Mouse (Mus musculus) midbrain, embryonic 11.5 days (tissue): ENCODE measurements at regions not wholly inside any gene's neighbourhood (a gene's known extent, or its start where the extent isn't known, plus 50 kb on each side); places are given as distances from the start of the nearest gene placed in this dataset.

Experiments used
- ATAC-seq: fragments of 200-750 bp; cut with Nextera tagmentation; 2 replicates; pipeline ENCODE4 v1.8.0; 2017; ENCODE audit warnings: moderate TSS enrichment, moderate library complexity; ENCODE audit not compliant: low FRiP score
- DNase-seq: peaks from one replicate; pipeline ENCODE4 v3.0.0; 2015; ENCODE audit warnings: low spot score; ENCODE audit errors: missing footprints
- H3K27ac ChIP-seq: fragments of 300-500 bp; sonication (generic); 2 replicates; pipeline ENCODE4 v1.5.1; 2014; ENCODE audit warnings: low read depth, low read length
- H3K27me3 ChIP-seq: fragments of 300-500 bp; sonication (generic); 2 replicates; pipeline ENCODE4 v1.6.1; 2014; ENCODE audit warnings: mild to moderate bottlenecking, low read length, moderate library complexity, mixed read lengths; ENCODE audit not compliant: control insufficient read depth, insufficient read depth
- H3K36me3 ChIP-seq: fragments of 300-500 bp; sonication (generic); 2 replicates; pipeline ENCODE4 v1.6.1; 2014; ENCODE audit warnings: mild to moderate bottlenecking, low read length, moderate library complexity, mixed read lengths; ENCODE audit not compliant: control insufficient read depth, insufficient read depth
- H3K4me1 ChIP-seq: fragments of 300-500 bp; sonication (generic); 2 replicates; pipeline ENCODE4 v1.6.1; 2014; ENCODE audit warnings: low read length; ENCODE audit not compliant: control insufficient read depth, insufficient read depth
- H3K4me2 ChIP-seq: fragments of 300-500 bp; sonication (generic); 2 replicates; pipeline ENCODE4 v1.6.1; 2014; ENCODE audit warnings: mild to moderate bottlenecking, moderate library complexity
- H3K4me3 ChIP-seq: fragments of 300-500 bp; sonication (generic); 2 replicates; pipeline ENCODE4 v1.5.1; 2014; ENCODE audit warnings: low read depth, low read length
- H3K9ac ChIP-seq: fragments of 300-500 bp; sonication (generic); 2 replicates; pipeline ENCODE4 v1.6.1; 2014; ENCODE audit warnings: low read length
- H3K9me3 ChIP-seq: fragments of 300-500 bp; sonication (generic); 2 replicates; pipeline ENCODE4 v1.6.1; 2016; ENCODE audit warnings: low read length; ENCODE audit not compliant: control insufficient read depth
- WGBS: fragments of 180-500 bp; shearing (Covaris S2); extraction: QIAGEN DNeasy Blood & Tissue Kit; methylation state at CpG from one replicate; pipeline ENCODE4 v1.1.7; 2014; 5-methylcytosine and 5-hydroxymethylcytosine counted together

DNA sequence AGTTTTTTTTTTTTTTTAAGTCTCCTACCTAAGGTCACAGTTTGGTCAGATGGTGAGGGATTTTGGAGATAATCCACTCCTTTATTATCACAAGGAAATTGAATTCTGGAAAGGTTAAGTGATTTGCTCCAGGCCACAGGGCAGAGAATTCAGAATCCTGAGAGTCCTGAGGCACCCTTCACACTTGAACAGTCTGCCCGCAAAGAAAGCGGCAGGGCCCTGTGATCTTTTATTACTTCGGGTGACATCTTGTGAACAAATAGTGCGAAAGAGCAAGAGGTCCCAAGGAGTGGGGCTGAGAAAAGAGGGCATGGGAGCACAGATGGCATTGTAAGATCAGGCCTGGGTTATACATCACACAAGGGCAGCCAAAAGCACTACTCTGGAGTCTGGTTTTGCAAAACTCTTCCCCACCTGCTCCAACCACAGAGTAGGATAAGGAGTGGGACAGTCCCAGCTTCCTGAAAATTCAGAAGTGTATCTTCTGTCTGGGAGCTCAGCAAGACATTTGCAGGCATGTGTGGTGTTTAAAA lies 150.5 kb upstream of the Wdr11 start:
- Histone ChIP-seq H3K4me3 (no peak overlapping the region), H3K4me2 (no peak overlapping the region), H3K9me3 (no peaks in the 10 kb centered on the region), H3K4me1 (no peaks in the 10 kb centered on the region), H3K27me3 (no peaks in the 10 kb centered on the region), H3K9ac (no peak overlapping the region), H3K36me3 (no peaks in the 10 kb centered on the region), H3K27ac (no peak overlapping the region)
- 31% methylated on average over 4 of the region's 4 CpGs for WGBS
- no peak for ATAC-seq
- no peak for DNase-seq

DNA sequence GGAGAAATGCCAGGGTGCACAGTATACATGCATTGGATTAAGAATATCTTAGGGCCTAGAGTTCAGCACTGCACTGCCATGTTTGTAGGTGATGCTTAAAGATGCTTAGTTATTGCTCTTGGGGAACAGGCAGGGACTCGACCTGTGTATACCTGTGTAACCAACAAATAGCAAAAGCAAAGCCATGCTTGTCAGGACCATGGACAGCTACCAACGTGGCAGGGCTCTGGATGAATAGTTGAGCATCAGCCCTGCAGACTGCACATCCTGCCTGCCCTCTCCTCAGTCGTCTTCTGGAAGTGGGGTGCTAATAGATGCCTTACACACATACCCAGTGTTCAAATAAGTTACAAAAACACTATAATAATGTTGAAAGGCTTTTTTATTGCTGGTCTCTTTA lies 122.2 kb upstream of the Wdr11 start:
- Histone ChIP-seq H3K27ac (no peak overlapping the region), H3K36me3 (no peaks in the 10 kb centered on the region), H3K9ac (no peak overlapping the region), H3K27me3 (no peaks in the 10 kb centered on the region), H3K9me3 (no peaks in the 10 kb centered on the region), H3K4me1 (no peaks in the 10 kb centered on the region), H3K4me3 (no peak overlapping the region), H3K4me2 (no peak overlapping the region)
- peak; percentile 91 for DNase-seq
- no peak for ATAC-seq
- 17% methylated on average over 3 of the region's 3 CpGs for WGBS

DNA sequence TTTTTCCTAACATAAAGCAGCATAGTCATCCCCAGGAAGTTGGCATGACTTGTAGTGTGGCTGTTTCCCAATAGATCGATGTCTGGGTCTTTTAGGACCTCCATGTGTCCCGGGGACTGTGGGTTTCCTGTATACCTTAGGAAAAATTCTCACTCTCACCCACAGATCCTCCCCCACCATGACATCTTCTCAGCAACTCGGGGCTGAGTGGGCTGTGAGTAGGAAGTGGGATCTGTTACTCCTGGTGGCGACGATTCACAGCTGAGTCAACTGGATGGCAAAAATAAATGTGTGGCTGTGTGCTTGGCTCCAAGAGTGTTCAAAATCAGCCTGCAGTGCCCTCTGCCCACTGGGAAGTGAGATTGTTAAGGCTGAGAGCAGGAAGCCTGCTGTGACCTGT lies 107.9 kb upstream of the Wdr11 start:
- Histone ChIP-seq H3K4me2 (no peak overlapping the region), H3K9ac (no peak overlapping the region), H3K9me3 (no peaks in the 10 kb centered on the region; the same call in 1 of the 2 replicates), H3K36me3 (no peaks in the 10 kb centered on the region), H3K27me3 (no peaks in the 10 kb centered on the region), H3K4me3 (no peak overlapping the region), H3K4me1 (no peaks in the 10 kb centered on the region), H3K27ac (no peak overlapping the region)
- ATAC-seq (no peak), DNase-seq (no peak)
- WGBS: 86% methylated on average over 5 of the region's 5 CpGs

DNA sequence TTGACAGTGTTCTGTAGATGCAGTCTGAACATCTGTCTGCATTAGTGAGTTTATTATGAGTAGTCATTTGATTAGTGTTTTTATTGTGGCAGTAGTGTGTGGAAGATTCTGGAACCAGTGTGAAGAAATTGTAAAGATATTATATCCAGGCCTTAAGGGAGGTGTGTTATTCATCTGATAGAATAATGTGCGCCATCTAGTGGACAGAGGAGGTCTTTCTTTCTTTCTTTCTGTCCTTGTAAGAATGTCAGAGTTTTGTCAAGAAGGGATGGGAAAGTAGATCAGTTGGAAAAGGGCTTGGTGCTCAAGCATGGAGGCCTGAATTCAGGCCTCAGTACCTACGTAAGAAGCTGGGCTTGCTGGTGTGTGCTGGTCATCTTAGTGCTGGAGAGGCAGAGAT lies 84.8 kb upstream of the Wdr11 start:
- Histone ChIP-seq H3K27me3 (no peaks in the 10 kb centered on the region), H3K27ac (no peak overlapping the region), H3K4me3 (no peak overlapping the region), H3K9me3 (no peaks in the 10 kb centered on the region), H3K36me3 (no peaks in the 10 kb centered on the region), H3K4me1 (no peaks in the 10 kb centered on the region), H3K9ac (no peak overlapping the region), H3K4me2 (no peak overlapping the region)
- WGBS: 25% methylated on average over 2 of the region's 2 CpGs
- ATAC-seq (no peak), DNase-seq (peak; percentile 90)

DNA sequence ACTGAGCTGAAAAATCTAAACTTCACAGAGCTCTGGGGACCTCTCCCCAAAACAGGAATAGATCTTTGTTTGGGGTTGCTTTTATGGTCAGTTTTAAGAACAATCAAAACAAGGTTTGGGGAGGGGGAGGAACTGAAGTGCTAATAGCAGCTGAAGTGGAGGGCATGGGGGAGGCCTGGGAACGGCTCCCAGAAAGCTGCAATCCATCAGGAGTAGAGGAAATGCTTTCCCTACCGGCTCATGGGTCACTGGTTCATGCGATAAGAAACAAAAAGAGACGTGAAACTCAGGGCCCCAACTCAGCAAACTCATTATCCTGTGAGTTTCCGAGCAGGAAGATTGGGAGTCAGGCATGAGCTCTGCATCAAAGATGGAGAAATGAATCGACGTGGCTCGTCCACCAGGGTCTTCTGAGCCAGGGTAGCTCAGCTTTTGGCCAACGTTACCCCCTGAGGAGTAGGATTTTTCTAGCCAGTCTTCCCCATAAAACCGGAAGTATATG lies 82.0 kb upstream of the Wdr11 start:
- DNase-seq (no peak), ATAC-seq (no peak)
- no peak overlapping the region for H3K4me2 ChIP-seq
- WGBS: 76% methylated on average over 10 of the region's 10 CpGs
- no peaks in the 10 kb centered on the region for H3K36me3 ChIP-seq
- no peaks in the 10 kb centered on the region for H3K9me3 ChIP-seq
- no peak overlapping the region for H3K9ac ChIP-seq
- no peak overlapping the region for H3K27ac ChIP-seq
- no peaks in the 10 kb centered on the region for H3K4me1 ChIP-seq
- no peak overlapping the region for H3K4me3 ChIP-seq
- no peaks in the 10 kb centered on the region for H3K27me3 ChIP-seq

DNA sequence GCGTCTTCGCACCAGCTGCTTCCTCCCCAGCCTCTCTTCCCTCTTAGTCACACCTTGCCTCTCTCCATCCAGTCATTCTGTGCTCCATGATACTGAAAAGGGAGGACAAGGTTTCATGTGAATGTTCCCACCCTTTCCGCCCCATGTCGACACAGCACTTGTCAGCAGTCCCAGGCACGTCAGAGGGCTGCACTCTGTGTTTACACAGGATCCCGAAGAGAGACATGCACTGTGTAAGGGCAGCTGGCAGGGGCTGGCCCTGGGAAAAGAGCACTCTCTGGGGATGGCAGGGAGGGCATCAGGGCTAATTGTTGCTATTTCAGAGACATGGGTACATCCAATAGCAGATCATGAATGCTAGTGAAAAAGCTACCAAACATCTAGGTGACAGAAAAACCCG lies 77.0 kb upstream of the Wdr11 start:
- H3K4me2 ChIP-seq: no peak overlapping the region
- no peak for ATAC-seq
- H3K9me3 ChIP-seq: no peaks in the 10 kb centered on the region; the same call in 1 of the 2 replicates
- no peak overlapping the region for H3K4me3 ChIP-seq
- H3K9ac ChIP-seq: no peak overlapping the region
- no peaks in the 10 kb centered on the region for H3K36me3 ChIP-seq
- 71% methylated on average over 7 of the region's 7 CpGs for WGBS
- DNase-seq: peak; percentile 56
- no peak overlapping the region for H3K27ac ChIP-seq
- H3K4me1 ChIP-seq: no peaks in the 10 kb centered on the region
- H3K27me3 ChIP-seq: no peaks in the 10 kb centered on the region

DNA sequence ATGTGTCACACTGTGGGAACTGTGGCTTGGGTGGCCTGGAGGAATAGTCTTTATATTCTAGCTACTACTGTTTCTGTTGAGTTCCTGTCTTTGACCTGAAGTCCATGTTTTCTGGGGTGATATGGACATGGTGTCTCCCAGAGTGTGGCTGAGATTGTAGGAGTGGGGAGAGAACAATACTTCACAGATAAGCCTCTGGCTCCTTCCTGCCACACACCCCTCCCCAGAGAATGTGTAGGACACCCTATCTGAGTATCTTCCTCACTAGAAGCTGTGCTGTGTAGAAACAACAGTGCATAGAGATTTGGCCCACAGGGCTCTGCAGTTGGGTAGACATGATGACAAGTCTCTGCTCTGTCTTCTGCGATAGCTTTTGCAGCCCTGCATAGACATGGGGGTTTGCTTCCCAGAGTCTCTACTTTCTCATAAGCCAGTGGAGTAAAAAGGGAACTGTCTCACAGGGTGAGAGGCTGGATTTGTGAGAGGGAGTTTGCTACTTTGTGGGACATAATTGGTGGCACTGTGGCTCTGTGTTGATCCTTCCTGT lies 67.2 kb upstream of the Wdr11 start:
- Histone ChIP-seq H3K4me1 (no peaks in the 10 kb centered on the region), H3K4me2 (no peak overlapping the region), H3K27ac (no peak overlapping the region), H3K4me3 (no peak overlapping the region), H3K27me3 (no peaks in the 10 kb centered on the region), H3K9ac (no peak overlapping the region), H3K36me3 (no peaks in the 10 kb centered on the region), H3K9me3 (no peaks in the 10 kb centered on the region; the same call in 1 of the 2 replicates)
- no peak for ATAC-seq
- DNase-seq: peak; percentile 54
- WGBS: 96% methylated on average over 1 of the region's 1 CpGs

DNA sequence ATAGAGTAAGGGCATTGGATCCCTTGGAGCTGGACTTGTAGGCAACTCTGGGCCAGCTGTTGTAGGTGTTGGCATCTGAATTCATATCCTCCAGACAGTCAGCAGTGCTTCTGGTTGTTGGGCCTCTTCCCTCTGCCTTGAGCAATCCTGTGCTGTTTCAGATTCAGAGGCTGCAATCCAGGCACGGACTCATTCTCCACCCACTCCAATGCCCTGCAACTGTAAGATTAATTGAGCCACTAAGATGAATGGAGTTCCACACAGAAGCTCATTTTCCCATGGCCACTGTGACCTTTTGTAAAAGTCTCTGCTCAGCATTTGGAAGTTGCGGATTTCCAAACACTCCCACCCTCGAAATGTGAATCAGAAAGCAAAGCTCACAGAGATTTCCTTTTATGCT lies 65.7 kb upstream of the Wdr11 start:
- DNase-seq (peak; percentile 53), ATAC-seq (no peak)
- Histone ChIP-seq H3K36me3 (no peaks in the 10 kb centered on the region), H3K4me3 (no peak overlapping the region), H3K9me3 (no peaks in the 10 kb centered on the region), H3K27ac (no peak overlapping the region), H3K4me1 (no peaks in the 10 kb centered on the region), H3K4me2 (no peak overlapping the region), H3K27me3 (no peaks in the 10 kb centered on the region), H3K9ac (no peak overlapping the region)
- WGBS: 60% methylated on average over 3 of the region's 3 CpGs

DNA sequence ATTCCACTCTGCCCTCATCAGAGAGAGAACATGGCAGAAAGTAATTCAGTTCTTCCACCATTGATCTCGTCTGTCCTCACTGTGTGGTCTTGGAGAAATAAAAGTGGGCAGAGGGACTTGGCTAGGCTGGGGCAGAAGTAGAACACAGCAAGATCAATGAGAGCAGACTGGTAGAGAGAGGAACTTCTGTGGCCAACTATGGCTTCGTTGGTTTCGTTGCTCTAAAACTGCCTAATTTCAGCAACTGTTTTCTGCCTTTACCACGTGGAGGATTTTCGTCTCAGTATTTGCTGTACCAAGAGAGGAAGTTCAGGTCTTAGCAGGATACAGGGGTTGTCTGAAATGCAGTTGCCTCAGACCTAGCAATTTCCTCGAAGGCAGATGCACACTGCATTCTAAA lies 63.4 kb upstream of the Wdr11 start:
- DNase-seq (peak; percentile 77), ATAC-seq (no peak)
- no peaks in the 10 kb centered on the region for H3K27me3 ChIP-seq
- no peaks in the 10 kb centered on the region for H3K36me3 ChIP-seq
- H3K27ac ChIP-seq: no peak overlapping the region
- H3K4me2 ChIP-seq: no peak overlapping the region
- H3K9me3 ChIP-seq: no peaks in the 10 kb centered on the region
- no peak overlapping the region for H3K9ac ChIP-seq
- no peak overlapping the region for H3K4me3 ChIP-seq
- 72% methylated on average over 6 of the region's 6 CpGs for WGBS
- H3K4me1 ChIP-seq: no peaks in the 10 kb centered on the region
